Mouse (Mus musculus) lung, adult 18-20 months (tissue): ENCODE measurements around the gene Med27.
A peak's percentile ranks its signal among the peaks of the same experiment; 100 is the strongest.
"Not testable (repeated sequence)": the region's sequence is repeated elsewhere in the genome, so short reads cannot be mapped to it uniquely, and the experiment has no call there.

Experiments
- DNase-seq, 2 experiments: peaks; one replicate each; pipeline ENCODE4 v3.0.0; 2022; ENCODE audit warnings: mixed read lengths in 2 of 2

Gene Med27

GRCm38 (mm10) chr2:29523918-29524811 lies 177.5 kb downstream of the Med27 start:
- no peak for DNase-seq

GRCm38 (mm10) chr2:29525273-29525805 lies 178.7 kb downstream of the Med27 start:
- no peak for DNase-seq

- peak; percentile 20 to 21 for DNase-seq
Measured at GRCm38 (mm10) chr2:29526266-29526665, 179.6 kb downstream of the Med27 start.

- not testable (repeated sequence) for DNase-seq
Measured at GRCm38 (mm10) chr2:29527480-29527879, 180.9 kb downstream of the Med27 start.

- no peak for DNase-seq
Measured at GRCm38 (mm10) chr2:29528811-29529210, 182.2 kb downstream of the Med27 start.

- DNase-seq = not testable (repeated sequence)
Measured at GRCm38 (mm10) chr2:29529788-29530187, 183.2 kb downstream of the Med27 start.

GRCm38 (mm10) chr2:29532173-29532572 lies 185.6 kb downstream of the Med27 start:
- DNase-seq = no peak

GRCm38 (mm10) chr2:29532921-29533320 lies 186.3 kb downstream of the Med27 start:
- no peak for DNase-seq

GRCm38 (mm10) chr2:29535566-29536244 lies 189.1 kb downstream of the Med27 start:
- DNase-seq = no peak

GRCm38 (mm10) chr2:29536481-29536880 lies 189.9 kb downstream of the Med27 start:
- no peak for DNase-seq

GRCm38 (mm10) chr2:29537334-29537733 lies 190.7 kb downstream of the Med27 start:
- no peak for DNase-seq

- no peak for DNase-seq
Measured at GRCm38 (mm10) chr2:29542039-29542438, 195.4 kb downstream of the Med27 start.

- DNase-seq = peak in 1 of 2 experiments; percentile 4
Measured at GRCm38 (mm10) chr2:29546571-29546970, 200.0 kb downstream of the Med27 start.

GRCm38 (mm10) chr2:29551816-29552585 lies 205.4 kb downstream of the Med27 start:
- no peak for DNase-seq

- DNase-seq = peak in 1 of 2 experiments; percentile 15
Measured at GRCm38 (mm10) chr2:29553945-29554634, 207.5 kb downstream of the Med27 start.

GRCm38 (mm10) chr2:29558561-29558960 lies 211.9 kb downstream of the Med27 start:
- DNase-seq = no peak

- DNase-seq = no peak
Measured at GRCm38 (mm10) chr2:29559955-29560354, 213.3 kb downstream of the Med27 start.

- DNase-seq = no peak
Measured at GRCm38 (mm10) chr2:29561468-29561867, 214.8 kb downstream of the Med27 start.

GRCm38 (mm10) chr2:29563986-29564385 lies 217.4 kb downstream of the Med27 start:
- no peak for DNase-seq

GRCm38 (mm10) chr2:29565570-29566433 lies 219.2 kb downstream of the Med27 start:
- no peak for DNase-seq
